Mouse (Mus musculus) embryonic fibroblast, embryonic 13.5 days (primary cell): Measurements from ENCODE around the gene Prdm16.

Experiments
- CTCF ChIP-seq: IDR thresholded peaks from 2 replicates; pipeline ENCODE4 v1.5.1; 2011; ENCODE audit warnings: mild to moderate bottlenecking, control low read depth, low read length, moderate library complexity, borderline replicate concordance; ENCODE audit not compliant: insufficient read depth
- POLR2A ChIP-seq: IDR thresholded peaks from 2 replicates; pipeline ENCODE4 v1.6.1; 2011; ENCODE audit warnings: low read depth, mild to moderate bottlenecking, control low read depth, low read length, moderate library complexity

- no peak for TF ChIP-seq POLR2A
- no peak for TF ChIP-seq CTCF
Measured at GRCm38 (mm10) chr4:154558041-154558440, 78.6 kb downstream of the Prdm16 start.
